Mouse (Mus musculus): ENCODE measurements at regions not wholly inside any gene's neighbourhood (a gene's known extent, or its start where the extent isn't known, plus 50 kb on each side); places are given as distances from the start of the nearest gene placed in this dataset.

DNA sequence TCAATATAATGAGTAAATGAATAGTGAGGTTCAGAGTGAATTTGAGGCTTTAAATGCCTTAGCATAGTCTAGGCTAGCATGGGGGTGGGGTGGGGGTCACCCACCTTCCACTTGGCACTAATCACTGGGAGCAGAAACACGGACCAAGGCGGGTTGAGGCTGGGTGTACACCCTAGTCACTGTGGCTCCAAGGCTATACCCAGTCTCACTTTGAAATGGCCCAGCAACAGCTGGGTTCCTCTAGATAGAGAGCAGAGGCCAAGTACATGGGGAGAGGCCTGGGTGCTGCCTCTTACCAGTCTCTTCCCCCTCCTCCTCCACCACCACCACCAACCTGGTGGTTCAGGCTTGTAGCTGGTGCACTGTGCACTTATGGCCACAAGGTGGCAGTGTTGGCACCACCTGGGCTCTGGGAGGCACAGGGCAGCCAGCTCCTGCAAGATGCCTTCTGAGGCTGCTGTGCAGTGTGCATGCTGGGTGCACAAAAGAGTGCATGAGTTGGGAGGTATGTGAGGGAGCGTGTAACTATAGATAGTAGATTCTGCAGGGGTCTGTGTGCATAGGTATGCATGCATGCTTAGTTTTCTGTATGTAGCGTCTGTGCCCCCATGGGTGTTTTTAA, 85.6 kb upstream of the Mvb12b start:
- no peak overlapping the region for H3K4me3 ChIP-seq
- ATAC-seq (ENCODE audit: extremely low read depth, insufficient number of reproducible peaks, low FRiP score, low TSS enrichment) = no peak
- WGBS = 71% methylated on average over 4 of the region's 4 CpGs

DNA sequence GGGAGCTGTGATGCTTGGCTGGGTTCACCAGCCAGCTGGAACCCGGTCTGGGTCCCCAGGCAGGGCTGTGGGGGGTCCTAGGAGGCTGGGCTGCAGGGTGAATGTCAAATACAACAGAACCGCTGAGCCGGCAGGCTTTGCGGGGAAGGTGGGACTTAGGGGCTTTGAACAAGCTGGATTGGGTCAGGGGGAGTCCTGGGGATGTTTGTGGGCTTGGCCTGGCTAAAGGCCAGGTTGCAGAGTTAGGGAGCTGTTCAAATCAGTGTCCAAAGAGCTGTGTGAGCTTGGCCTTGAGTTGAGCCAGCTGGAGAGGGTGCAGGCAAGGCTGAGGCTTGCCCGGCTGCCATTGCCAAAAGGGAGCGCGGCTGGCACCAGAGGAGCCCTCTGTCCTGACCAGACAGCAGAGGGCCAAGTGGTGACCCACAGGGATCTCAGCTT, 79.3 kb upstream of the Mvb12b start:
- Histone ChIP-seq H3K27ac (replicated peaks) (no peak overlapping the region), H3K4me2 (peak overlapping the region; percentile 56), H3K4me3 (peak overlapping the region; percentile 5), H3K9me3 (0 out of 2 replicates have a peak, but pooled peaks cover 4% of the 10 kb centered on the region), H3K27me3 (replicated peaks) (peaks cover 55% of the 10 kb centered on the region), H3K36me3 (no peaks in the 10 kb centered on the region), H3K9ac (no peak overlapping the region), H3K4me1 (peaks cover 13% of the 10 kb centered on the region)
- 34% methylated on average over 7 of the region's 7 CpGs for WGBS
- ATAC-seq (ENCODE audit: extremely low read depth, insufficient number of reproducible peaks, low FRiP score, low TSS enrichment) = no peak

More for the DNA sequence above, 85.6 kb upstream of the Mvb12b start:
- Histone ChIP-seq H3K36me3 (no peaks in the 10 kb centered on the region), H3K9me3 (0 out of 2 replicates have a peak, but pooled peaks cover 4% of the 10 kb centered on the region), H3K9ac (no peak overlapping the region), H3K27ac (replicated peaks) (no peak overlapping the region), H3K4me2 (no peak overlapping the region), H3K4me1 (no peaks in the 10 kb centered on the region), H3K27me3 (replicated peaks) (peaks cover 20% of the 10 kb centered on the region)

DNA sequence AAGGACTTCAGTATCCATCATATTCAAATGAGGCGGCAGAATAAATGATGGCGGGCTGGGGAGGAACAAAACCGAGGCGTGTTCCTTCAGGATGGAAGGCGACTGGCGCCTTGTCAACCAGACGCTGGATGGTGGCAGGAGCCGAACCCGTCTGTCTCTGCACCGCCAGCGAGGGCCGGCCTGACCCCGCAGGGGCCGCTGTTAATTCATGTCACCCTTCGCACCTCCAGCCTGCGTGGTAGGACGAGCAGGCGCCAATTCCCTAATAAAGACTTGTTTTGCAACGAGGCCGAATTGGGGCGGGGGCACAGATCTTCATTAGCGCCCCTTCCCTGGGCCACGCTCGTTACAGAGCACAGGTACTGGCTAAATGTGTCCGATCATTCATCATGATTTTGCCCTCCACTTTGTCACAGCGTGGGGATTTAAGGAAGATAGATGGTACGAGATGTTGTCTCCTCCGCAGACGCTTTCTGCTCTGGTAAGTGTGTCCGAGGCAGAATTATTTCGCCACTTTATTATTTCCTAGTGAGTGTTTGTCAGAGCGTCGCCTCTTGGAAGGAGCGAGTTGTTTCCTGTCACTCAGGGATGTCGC, 78.7 kb upstream of the Mvb12b start:
- 0 out of 2 replicates have a peak, but pooled peaks cover 4% of the 10 kb centered on the region for H3K9me3 ChIP-seq
- H3K27ac ChIP-seq (replicated peaks) = no peak overlapping the region
- H3K4me2 ChIP-seq = peak overlapping the region; percentile 56
- H3K4me3 ChIP-seq = peak overlapping the region; percentile 5
- H3K36me3 ChIP-seq = no peaks in the 10 kb centered on the region
- WGBS = 14% methylated on average over 35 of the region's 35 CpGs
- peaks cover 13% of the 10 kb centered on the region for H3K4me1 ChIP-seq
- no peak for ATAC-seq (ENCODE audit: extremely low read depth, insufficient number of reproducible peaks, low FRiP score, low TSS enrichment)
- peak overlapping the region; percentile 5; the same call in 1 of the 2 replicates for H3K9ac ChIP-seq
- peaks cover 51% of the 10 kb centered on the region for H3K27me3 ChIP-seq (replicated peaks)

DNA sequence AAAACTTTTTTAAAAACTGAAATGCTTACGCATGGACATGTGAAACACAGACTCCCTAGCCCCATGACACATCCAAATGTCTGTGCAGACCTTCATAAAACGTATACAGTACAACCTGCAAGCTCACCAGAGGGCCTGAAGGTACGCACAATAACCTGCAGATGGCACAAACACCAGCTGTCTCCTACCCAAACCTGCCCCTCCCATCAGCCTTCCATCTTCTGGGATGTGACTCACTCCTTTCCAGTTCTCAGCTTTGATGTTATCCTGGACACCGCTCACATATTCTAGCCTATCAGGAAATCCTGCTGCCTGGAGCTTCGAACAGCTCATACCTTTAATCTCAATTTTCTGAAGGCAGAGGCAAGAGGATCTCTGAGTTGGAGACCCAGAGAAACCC, 76.3 kb upstream of the Mvb12b start:
- no peak overlapping the region for H3K4me3 ChIP-seq
- H3K9me3 ChIP-seq = no peaks in the 10 kb centered on the region
- no peaks in the 10 kb centered on the region for H3K36me3 ChIP-seq
- H3K9ac ChIP-seq = no peak overlapping the region
- H3K27me3 ChIP-seq (replicated peaks) = peaks cover 50% of the 10 kb centered on the region
- H3K27ac ChIP-seq (replicated peaks) = no peak overlapping the region
- WGBS = 72% methylated on average over 5 of the region's 5 CpGs
- H3K4me2 ChIP-seq = no peak overlapping the region
- ATAC-seq (ENCODE audit: extremely low read depth, insufficient number of reproducible peaks, low FRiP score, low TSS enrichment) = no peak
- peaks cover 13% of the 10 kb centered on the region for H3K4me1 ChIP-seq

DNA sequence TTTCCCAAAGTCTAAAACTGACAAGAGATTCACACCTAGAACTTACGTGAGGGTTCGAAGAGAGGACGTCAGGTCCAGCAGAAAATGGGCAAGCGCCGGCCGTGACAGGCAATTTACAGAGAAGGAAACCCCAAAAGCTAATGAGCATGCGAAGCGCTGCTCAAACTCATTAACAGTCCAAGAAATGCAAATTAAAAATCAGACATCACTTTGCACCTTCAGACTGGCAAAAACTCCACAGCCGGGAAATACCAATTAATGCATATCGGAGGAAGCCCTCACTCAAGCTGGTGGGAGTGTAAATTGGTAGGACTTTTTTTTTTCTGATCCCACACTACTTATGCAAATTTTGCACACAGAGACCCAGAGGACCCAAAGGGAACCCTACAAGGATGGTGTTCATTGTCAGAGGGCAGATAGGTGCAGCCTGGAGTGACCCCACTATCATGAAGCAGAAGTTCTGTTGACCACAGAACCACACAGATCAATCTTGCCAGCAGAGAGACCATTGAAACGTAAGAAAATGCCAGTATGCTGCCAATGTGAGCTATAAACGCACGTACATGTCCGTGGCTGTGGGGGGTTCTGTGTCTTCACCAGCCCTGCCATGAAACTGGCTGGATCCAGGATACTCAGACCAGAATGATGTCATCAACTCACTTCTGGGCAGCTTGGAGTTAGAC, 74.8 kb upstream of the Mvb12b start:
- H3K9me3 ChIP-seq = no peaks in the 10 kb centered on the region; the same call in 1 of the 2 replicates
- no peak overlapping the region for H3K9ac ChIP-seq
- no peak overlapping the region for H3K4me3 ChIP-seq
- ATAC-seq (ENCODE audit: extremely low read depth, insufficient number of reproducible peaks, low FRiP score, low TSS enrichment) = no peak
- H3K4me2 ChIP-seq = no peak overlapping the region
- H3K27me3 ChIP-seq (replicated peaks) = peaks cover 39% of the 10 kb centered on the region
- peaks cover 13% of the 10 kb centered on the region for H3K4me1 ChIP-seq
- no peak overlapping the region for H3K27ac ChIP-seq (replicated peaks)
- H3K36me3 ChIP-seq = no peaks in the 10 kb centered on the region
- 83% methylated on average over 14 of the region's 14 CpGs for WGBS

DNA sequence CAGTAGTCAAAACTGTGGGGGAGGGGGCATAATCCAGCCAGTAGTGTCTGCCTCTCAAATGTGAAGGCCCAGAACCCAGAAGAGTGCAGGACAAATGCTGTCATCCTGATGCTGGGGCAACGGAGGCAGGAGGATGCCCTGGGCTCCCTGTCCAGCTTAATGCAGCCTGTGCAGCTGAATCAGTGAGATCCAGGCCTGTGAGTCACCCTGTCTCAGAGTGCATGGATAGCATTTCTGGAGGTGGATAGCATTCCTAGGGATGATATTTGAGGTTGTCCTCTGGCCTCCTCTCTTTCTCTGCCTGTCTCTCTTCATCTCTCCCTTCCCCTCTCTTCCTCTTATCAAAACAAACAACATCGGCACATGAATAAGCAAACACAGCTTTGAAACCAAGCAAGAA, 73.8 kb upstream of the Mvb12b start:
- no peaks in the 10 kb centered on the region for H3K36me3 ChIP-seq
- H3K4me3 ChIP-seq = no peak overlapping the region
- no peak overlapping the region for H3K9ac ChIP-seq
- ATAC-seq (ENCODE audit: extremely low read depth, insufficient number of reproducible peaks, low FRiP score, low TSS enrichment) = no peak
- peaks cover 5% of the 10 kb centered on the region for H3K4me1 ChIP-seq
- no peaks in the 10 kb centered on the region; the same call in 1 of the 2 replicates for H3K9me3 ChIP-seq
- peaks cover 30% of the 10 kb centered on the region for H3K27me3 ChIP-seq (replicated peaks)
- H3K27ac ChIP-seq (replicated peaks) = no peak overlapping the region
- WGBS = 44% methylated on average over 2 of the region's 2 CpGs
- no peak overlapping the region for H3K4me2 ChIP-seq

DNA sequence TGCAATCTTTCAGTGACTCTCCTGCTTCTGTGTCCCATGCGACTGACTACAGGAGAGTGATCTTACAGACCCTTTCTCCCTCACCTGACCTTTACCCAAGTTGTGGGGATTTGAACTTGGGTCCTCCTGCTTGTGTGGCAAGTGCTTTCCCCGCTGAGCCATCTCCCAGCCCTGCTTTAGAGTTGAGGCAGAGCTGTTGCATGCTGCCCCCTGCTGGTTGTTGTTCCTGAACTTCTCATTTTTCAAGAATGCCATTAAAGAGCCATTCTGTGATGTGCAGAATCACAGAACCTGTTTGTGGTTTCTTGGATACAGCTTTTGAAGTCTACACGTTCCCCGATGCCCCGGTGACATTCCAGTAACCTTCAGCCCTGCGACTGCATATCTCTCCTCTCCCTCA, 70.0 kb upstream of the Mvb12b start:
- no peak for ATAC-seq (ENCODE audit: extremely low read depth, insufficient number of reproducible peaks, low FRiP score, low TSS enrichment)
- Histone ChIP-seq H3K4me1 (no peaks in the 10 kb centered on the region), H3K36me3 (no peaks in the 10 kb centered on the region), H3K27ac (replicated peaks) (no peak overlapping the region), H3K9ac (no peak overlapping the region), H3K4me2 (no peak overlapping the region), H3K4me3 (no peak overlapping the region), H3K27me3 (replicated peaks) (peaks cover 7% of the 10 kb centered on the region; the same call in 1 of the 2 replicates), H3K9me3 (no peaks in the 10 kb centered on the region; the same call in 1 of the 2 replicates)
- 55% methylated on average over 6 of the region's 6 CpGs for WGBS

DNA sequence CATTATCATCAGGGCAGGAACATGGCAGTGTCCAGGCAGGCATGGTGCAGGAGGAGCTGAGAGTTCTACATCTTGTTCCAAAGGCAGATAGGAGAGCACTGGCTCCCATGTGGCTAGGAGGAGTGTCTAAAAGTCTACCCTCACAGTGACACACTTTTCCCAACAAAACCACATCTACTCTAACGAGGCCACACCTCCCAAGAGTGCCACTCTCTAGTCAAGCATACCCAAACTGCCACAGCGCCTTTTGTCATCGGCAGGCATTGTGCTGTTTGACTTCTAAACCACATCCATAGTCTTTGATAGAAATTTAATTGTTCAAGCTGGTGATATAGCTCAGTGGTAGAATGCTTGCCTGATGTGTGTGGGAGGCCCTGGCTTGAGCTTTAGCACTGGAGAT, 56.6 kb upstream of the Mvb12b start:
- H3K4me3 ChIP-seq = no peak overlapping the region
- no peak overlapping the region for H3K27ac ChIP-seq (replicated peaks)
- H3K9me3 ChIP-seq = no peaks in the 10 kb centered on the region
- no peak for ATAC-seq (ENCODE audit: extremely low read depth, insufficient number of reproducible peaks, low FRiP score, low TSS enrichment)
- no peak overlapping the region for H3K4me2 ChIP-seq
- H3K36me3 ChIP-seq = no peaks in the 10 kb centered on the region
- no peak overlapping the region for H3K9ac ChIP-seq
- 0 out of 2 replicates have a peak, but pooled peaks cover 5% of the 10 kb centered on the region for H3K27me3 ChIP-seq (replicated peaks)
- H3K4me1 ChIP-seq = no peaks in the 10 kb centered on the region
- WGBS = 80% methylated on average over 3 of the region's 3 CpGs

DNA sequence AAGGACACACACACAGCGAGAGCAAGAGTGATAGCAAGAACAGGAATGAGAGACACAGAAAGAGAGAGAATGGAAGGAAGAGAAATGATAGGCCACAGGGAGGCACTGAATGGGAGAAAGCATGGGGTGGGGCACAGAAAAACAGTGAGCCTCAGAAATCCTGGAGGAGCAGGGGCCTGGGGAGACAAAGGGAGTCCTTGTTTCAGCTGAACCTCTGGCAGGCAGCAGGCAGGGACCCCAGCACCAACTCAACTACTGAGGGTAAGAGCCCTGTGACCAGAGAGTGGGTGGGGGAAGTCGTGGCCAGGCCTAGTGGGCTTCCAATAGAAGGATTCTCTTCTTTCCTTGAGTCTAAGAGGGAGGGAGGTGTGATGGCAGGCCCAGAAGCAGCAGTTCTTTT, 54.3 kb upstream of the Mvb12b start:
- no peak overlapping the region for H3K9ac ChIP-seq
- H3K4me2 ChIP-seq = no peak overlapping the region
- no peaks in the 10 kb centered on the region for H3K9me3 ChIP-seq
- no peaks in the 10 kb centered on the region for H3K36me3 ChIP-seq
- ATAC-seq (ENCODE audit: extremely low read depth, insufficient number of reproducible peaks, low FRiP score, low TSS enrichment) = no peak
- 58% methylated on average over 2 of the region's 2 CpGs for WGBS
- H3K4me1 ChIP-seq = no peaks in the 10 kb centered on the region
- H3K27ac ChIP-seq (replicated peaks) = no peak overlapping the region
- 0 out of 2 replicates have a peak, but pooled peaks cover 5% of the 10 kb centered on the region for H3K27me3 ChIP-seq (replicated peaks)
- H3K4me3 ChIP-seq = no peak overlapping the region

DNA sequence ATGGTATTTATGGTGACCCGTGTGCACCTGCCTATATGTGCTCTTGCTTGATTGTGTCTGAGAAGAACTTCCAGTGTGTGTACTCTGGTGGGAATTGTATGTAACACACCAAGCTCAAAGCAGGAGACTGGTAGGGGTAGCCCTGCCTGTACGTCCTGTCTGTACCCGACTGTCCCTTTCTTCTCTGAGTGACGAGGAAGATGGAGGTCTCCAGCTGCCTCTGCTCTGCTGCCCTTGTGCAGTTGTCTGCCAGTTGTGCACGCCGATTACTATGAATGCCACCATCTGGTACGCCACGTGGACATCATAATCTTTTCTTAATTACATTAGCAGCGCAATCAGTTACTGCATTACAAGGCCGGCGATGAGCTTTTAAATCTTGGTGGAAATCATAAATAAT, 53.6 kb upstream of the Mvb12b start:
- Histone ChIP-seq H3K27ac (replicated peaks) (no peak overlapping the region), H3K36me3 (no peaks in the 10 kb centered on the region), H3K9me3 (no peaks in the 10 kb centered on the region), H3K4me3 (no peak overlapping the region), H3K4me2 (no peak overlapping the region), H3K4me1 (no peaks in the 10 kb centered on the region), H3K9ac (no peak overlapping the region), H3K27me3 (replicated peaks) (0 out of 2 replicates have a peak, but pooled peaks cover 5% of the 10 kb centered on the region)
- WGBS = 79% methylated on average over 11 of the region's 11 CpGs
- no peak for ATAC-seq (ENCODE audit: extremely low read depth, insufficient number of reproducible peaks, low FRiP score, low TSS enrichment)

DNA sequence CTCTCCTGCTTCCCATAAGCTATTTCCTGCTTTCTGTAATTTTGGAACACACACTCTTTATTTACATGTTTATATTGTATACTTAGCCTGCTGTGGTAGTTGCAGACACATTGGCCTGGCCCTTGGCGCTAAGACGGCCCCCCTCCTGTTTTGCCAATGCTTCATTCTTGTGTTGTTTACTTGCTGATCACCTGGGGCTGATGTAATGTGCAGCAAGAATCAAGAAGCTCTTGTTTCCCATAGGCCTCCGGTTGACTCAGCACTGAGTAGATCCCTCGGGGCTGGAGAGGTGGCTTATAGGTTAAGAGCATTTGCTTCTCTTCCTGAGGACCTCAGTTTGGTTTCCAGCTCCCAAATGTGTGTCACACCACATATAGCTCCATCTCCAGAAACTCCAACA, 52.1 kb upstream of the Mvb12b start:
- ATAC-seq (ENCODE audit: extremely low read depth, insufficient number of reproducible peaks, low FRiP score, low TSS enrichment) = no peak
- Histone ChIP-seq H3K27ac (replicated peaks) (no peak overlapping the region), H3K4me1 (no peaks in the 10 kb centered on the region), H3K36me3 (no peaks in the 10 kb centered on the region), H3K4me2 (no peak overlapping the region), H3K9ac (no peak overlapping the region), H3K9me3 (no peaks in the 10 kb centered on the region), H3K27me3 (replicated peaks) (0 out of 2 replicates have a peak, but pooled peaks cover 5% of the 10 kb centered on the region), H3K4me3 (no peak overlapping the region)
- 82% methylated on average over 4 of the region's 4 CpGs for WGBS
